Mouse (Mus musculus) adrenal gland, postnatal 10 days (tissue): ENCODE results near the gene Gdf11. TPM values are rescaled to one million over a fixed set of nuclear protein-coding genes. Genes with fewer than 3 reads are reported as not detected.
A peak's percentile ranks its signal among the peaks of the same experiment; 100 is the strongest.

Experiments used
- DNase-seq: peaks from one replicate; pipeline ENCODE4 v3.0.0; 2021; ENCODE audit warnings: mixed read lengths
- long read RNA-seq, 2 experiments: library from polyadenylated mRNA; stranded (forward); transcript quantifications; one replicate each; pipeline ENCODE4 v2.0.0; 2021
- total RNA-seq, 2 experiments: library from RNA; stranded (reverse); gene quantifications; 2 replicates each; pipeline ENCODE4 v1.2.3; 2021

The Gdf11 gene
- total RNA-seq: 1 to 10 TPM; 3.0 to 4.5 TPM
- long read RNA-seq, experiment 1: 0 reads
- long read RNA-seq, experiment 2: 0 reads

GRCm38 (mm10) chr10:128891296-128892094 lies at the start of gene Gdf11:
Gdf11 (minus strand) TSS chr10:128891718.
- DNase-seq: peak; percentile 70

DNA sequence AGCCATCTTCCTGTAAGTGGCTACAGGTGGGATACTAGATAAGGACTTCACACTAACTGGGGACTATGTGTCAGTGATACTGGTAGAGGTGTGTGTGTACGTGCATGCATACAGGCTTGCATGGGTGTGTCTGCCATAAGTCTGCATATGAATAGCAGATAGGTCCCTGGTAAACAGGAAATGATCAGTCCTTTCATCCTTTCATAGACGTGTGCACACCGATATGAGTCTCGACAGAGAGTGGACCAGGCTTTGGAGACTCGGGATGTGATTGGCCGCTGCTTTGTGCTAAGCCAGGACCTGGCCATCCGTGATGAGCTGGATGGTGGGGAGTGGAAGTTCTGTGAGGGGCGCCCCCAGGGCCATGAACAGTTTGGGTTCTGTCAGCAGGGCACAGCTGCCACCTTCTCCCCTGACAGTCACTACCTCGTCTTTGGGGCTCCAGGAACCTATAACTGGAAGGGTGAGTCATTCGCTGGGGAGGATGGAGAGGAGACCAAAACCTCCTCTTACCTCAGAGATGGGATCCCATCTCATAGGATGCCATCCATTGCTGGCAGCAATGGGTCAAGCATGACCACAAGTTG lies 49.0 kb upstream of the Gdf11 start:
- DNase-seq: no peak

DNA sequence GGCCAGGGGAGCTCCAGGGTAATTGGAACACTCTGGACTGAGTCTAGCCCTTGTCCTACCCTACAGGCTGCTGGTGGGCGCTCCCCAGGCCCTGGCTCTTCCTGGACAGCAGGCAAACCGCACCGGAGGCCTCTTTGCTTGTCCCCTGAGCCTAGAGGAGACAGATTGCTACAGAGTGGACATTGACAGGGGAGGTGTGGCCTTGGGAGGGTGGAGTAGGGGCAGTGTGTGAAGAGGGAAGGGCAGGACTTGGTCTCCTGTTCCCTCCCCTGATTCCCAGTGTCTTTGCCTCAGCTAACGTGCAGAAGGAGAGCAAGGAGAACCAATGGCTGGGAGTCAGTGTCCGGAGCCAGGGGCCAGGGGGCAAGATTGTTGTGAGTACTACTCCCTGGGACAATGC lies 47.5 kb upstream of the Gdf11 start:
- DNase-seq: peak; percentile 59

GRCm38 (mm10) chr10:128938457-128938856 lies 46.9 kb upstream of the Gdf11 start:
- DNase-seq: peak; percentile 86

- peak; percentile 44 for DNase-seq
These were observed 46.4 kb upstream of the Gdf11 start for GRCm38 (mm10) chr10:128937756-128938390.

GRCm38 (mm10) chr10:128935826-128936440 lies 44.4 kb upstream of the Gdf11 start:
- DNase-seq: no peak

DNA sequence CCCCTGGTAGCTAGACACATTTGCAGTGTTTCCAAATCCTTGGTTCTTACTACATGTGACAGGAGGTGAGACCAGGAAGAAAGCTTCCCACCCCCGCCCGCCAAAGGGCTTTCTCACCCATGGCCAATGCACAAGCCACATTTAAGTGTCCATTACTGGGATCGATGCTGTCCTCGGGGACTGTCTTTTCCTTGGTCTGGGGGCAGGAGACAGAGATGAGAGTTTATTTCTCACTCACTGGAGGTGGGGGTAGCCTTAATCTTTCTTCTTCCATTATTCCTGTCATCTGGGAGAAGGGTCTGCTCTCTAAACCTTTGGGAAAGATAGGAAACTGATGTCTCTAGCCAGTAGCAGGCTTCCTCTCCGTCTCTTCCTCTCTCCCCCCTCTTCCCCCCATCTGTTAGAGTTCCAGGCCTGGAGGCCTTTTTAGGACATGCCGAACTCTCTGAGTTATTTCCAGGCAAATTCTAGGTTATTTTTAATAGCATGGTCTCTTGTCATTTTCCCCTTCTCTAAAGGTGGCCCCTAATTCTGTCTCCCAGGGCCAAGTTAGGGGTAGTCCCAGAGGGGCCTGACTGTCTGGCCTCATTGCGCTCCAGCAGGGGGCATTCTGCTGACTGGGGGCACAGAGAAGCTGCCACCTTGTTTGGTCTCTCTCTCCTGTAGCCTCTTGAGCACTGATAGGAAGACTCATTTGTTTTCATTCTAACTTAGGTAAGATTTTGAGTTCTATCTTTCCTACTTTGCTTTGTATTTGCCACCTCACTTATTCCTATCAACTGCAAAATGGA lies 43.7 kb upstream of the Gdf11 start:
- DNase-seq: no peak

GRCm38 (mm10) chr10:128933976-128934721 lies 42.6 kb upstream of the Gdf11 start:
- no peak for DNase-seq

DNA sequence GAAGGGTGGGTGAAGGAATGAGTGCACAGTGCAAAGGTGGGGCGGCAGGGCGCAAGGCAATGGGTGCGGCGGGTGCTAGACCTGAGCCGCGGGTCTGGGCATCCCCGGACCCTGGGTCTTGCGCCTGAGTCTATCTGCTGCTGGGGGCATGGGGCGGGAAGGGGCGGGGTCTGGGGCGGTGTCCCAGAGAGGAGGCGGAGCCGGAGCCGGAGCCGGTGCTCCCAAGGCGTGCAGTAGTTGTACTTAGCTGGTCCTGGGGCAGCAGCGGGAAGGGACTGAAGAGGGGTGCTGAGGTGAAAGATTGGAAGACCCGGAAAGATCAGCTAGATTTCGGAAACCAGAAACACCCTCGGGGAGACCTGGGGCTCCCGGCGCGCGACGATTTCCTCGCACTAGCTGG lies 42.1 kb upstream of the Gdf11 start, which contains the start of gene Itga7:
Gene Itga7, plus strand, starts transcription at position 245 of the 400 bp plus-strand sequence.
- DNase-seq: peak; percentile 70

DNA sequence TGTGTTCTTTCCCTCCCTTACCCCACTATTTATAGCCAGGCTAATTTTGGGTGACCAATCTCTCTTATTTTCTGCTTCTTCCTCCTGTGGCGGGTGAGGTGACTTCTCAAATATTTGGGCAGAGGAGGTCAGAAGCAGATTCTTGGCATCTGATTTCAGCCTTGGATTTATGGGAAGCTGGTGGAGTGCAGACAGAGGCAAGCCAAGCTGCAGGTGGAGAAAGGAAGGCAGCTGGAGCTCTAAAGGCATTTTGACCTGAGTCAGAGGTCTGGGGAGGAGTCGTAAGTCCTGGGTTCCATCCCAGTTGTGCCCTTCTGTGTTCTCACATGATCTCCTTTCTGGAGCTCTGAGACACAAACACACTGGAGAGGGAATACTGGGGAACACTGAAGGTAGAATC lies 39.9 kb upstream of the Gdf11 start:
- DNase-seq: no peak

DNA sequence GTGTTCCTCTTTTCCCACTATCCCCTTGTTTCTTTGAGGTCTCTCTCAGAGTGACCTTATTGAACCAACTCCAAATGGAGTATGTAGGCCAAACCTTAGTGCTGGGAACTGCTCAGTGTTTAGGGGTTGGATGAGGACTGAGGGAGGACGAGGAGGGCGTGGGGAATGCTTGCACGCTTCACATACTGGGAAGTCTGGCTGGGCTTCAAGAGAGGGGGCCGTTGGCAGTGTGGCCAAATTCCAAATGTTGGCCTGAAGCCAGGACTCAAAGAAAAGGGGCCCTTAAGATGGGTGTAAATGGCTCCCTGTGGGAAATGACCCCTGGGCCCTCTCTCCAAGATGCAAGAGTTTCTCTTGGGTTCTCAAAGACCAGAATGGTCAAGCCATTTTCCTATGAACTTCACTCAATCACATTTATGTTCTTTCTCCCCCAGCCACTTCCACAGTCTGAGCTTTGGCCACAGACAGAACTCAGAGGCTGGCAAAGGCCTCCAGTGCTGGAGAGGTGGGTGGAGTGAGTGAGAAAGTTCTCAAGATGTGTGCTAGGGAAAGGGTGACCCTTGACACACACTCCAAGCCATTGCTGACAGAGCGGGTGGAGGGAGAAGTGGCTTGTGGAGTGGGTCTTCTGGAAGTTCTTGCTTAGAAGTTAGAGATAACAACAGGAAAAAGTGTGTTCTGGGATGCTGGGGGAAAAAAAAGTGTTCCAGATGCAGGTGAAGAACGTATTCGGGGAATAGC lies 38.3 kb upstream of the Gdf11 start:
- DNase-seq: no peak

- DNase-seq: no peak
These were observed 36.8 kb upstream of the Gdf11 start for GRCm38 (mm10) chr10:128928356-128928755.

- DNase-seq: no peak
These were observed 32.4 kb upstream of the Gdf11 start, which contains the start of gene Bloc1s1 for GRCm38 (mm10) chr10:128923935-128924334. Bloc1s1 (minus strand) TSS chr10:128924035.

DNA sequence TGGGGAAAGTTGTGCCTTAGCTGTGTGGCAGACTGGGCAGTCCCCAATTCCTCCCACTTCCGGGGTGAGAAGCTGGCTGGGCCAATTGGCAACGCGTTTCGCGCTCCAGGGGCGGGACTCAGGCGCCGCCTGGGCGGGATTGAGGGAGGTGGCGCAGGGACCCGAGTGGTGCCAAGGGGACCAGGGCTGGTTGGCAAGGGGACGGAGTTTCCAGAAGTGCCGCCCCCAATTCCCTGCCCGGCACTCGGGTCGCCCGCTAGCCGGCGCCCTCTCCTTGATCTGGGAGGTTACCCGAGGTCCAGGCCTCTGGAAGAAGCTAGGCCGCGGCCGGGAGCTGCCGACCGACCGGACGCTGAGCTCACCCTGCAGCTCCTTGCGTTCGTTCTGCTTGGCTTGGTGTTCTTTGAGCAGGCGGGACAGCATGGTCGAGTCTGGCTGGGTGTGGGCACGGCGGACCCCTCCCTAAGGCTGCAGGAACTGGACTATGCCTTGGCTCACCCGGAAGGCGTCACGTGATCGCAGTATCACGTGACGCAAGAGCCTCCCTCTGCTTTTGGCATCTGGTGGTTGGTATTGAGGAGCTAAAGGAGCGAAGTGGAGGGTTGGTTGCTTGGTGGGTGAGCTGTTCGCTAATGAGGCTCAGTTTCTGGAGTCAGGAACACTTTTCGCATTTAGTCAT lies 31.6 kb upstream of the Gdf11 start:
- DNase-seq: peak; percentile 98

DNA sequence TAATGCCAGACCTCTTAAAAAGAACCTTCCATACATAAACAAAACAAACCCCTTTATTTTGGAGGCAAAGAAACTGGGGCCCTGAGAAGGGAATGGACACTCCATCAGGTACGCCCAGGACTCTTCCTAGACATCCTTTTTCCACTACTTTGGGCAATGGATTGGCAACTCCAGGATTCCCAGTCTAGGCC lies 31.2 kb upstream of the Gdf11 start, which contains the start of gene Rdh5:
Gene Rdh5, minus strand, starts transcription at position 67 of the 191 bp plus-strand sequence.
- no peak for DNase-seq

GRCm38 (mm10) chr10:128921883-128922821 lies 30.6 kb upstream of the Gdf11 start:
- DNase-seq: no peak

- DNase-seq: no peak
These were observed 29.7 kb upstream of the Gdf11 start for GRCm38 (mm10) chr10:128921251-128921650.

DNA sequence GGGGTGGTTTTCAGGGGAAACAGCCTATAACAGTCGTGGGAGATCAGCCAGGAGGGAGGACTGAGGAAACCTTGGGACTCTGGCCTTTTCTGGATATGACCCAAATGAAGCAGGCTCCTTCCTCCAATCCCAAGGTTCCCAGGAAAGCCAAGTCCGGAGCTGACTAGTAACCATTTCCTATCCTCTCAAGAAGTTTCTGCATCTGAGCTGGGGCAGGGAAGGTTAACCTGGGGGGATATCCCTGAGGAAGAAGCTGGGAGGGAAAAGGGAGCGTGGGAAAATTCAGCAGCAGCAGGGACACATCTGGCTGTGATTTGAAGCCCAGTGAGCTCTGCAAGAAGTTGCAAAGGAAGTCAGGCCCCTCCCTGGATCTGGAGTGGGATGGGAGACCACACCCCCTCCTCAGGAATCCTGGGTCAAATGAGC lies 29.2 kb upstream of the Gdf11 start:
- no peak for DNase-seq

DNA sequence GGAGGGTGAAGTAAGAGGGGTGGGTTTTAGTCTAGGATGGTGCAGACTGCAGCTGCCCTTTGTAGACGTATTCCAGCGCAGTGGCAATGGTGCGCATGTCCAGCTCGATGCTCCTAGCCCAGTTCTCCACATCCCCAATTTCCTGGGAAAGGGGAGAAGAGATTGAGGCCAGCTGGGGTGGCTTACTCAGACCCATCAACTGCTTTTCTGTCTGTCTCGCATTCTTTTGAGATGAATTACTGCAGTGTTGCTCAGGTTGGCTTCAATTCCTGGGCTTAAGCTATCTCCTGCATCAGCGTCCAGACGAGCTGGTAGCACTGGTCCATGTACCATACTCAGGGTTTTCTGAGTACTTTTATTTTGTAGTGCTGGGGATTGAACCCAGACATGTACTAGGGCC lies 28.4 kb upstream of the Gdf11 start:
- no peak for DNase-seq
